Mouse (Mus musculus): ENCODE measurements around the gene Creb1.
A peak's percentile ranks its signal among the peaks of the same experiment; 100 is the strongest.
"Not testable (repeated sequence)": the region's sequence is repeated elsewhere in the genome, so short reads cannot be mapped to it uniquely, and the experiment has no call there.

Gene Creb1

DNA sequence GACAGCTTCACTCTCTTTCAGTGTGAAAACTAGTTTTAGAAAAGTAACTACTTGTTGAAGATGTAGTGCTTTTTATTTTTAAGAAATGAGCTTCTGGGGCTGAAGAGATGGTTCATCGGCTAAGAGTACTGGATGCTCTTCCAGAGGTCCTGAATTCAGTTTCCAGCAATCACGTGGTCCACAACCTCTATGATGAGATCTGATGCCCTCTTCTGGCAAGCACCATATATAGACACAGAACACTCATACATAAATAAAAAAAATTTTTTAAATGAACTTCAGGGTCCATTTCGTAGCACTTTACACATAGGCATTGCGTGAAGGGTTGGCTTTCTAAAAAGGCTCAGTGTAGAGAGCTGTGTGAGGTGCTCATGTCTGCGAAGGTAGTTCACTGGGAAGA lies 11.3 kb downstream of the Creb1 start:
- no peak for DNase-seq (ENCODE audit: low spot score)

DNA sequence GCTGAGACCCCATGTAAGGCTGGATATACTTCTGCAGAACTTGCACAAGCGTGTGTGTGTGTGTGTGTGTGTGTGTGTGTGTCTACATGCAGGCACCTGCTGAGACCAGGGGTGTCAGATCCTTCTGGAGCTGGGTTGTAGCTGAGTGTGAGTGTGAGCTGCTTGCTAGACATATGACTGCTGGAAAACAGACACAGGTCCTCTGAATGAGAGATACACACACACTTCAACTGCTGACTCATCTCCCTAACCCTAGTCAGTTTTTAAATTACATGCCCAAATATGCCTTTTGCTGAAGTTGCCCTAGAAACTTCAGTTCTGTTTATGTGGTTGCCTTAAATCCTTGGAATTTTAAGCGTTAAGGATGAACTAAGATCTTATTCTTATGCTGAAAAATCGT lies 13.6 kb downstream of the Creb1 start:
- no peak for DNase-seq (ENCODE audit: low spot score)

DNA sequence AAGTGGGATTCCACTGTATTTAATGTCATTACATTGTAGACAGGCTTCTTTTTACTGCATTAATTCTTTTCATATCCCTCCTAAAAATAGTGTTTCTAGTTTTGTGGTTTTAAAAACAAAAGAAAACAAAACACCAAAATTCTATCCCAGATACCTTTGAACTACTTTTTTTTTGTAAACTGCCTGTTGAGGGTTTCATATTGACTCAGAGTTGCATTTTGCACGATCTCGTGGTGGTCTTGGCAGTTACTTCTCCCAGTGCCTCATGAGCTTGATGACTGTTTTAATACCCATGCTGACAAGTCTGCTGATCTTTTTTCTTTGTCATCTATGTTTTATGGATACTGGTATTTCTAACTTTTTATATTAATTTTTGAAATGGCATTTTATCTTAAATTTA lies 16.9 kb downstream of the Creb1 start:
- no peak for DNase-seq (ENCODE audit: low spot score)

DNA sequence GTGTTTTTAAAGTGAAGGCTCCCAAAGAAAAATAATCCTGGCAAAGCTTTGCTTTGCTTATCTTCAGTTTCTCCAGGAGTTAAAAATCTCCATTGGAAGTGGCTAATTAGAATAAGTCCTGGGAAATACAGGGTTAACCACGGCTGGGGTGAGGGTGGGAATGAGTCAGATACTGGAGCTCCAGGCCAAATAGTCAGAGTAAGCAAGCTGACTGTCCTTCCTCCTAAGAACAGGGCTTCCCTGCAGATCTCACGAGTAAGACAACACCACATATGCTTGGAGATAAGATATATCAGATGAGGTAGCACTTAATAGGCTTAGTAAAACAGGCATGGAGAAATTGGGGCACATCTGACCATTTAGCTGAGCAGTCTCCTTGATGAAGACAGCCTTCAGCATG lies 19.5 kb downstream of the Creb1 start:
- no peak for DNase-seq (ENCODE audit: low spot score)

DNA sequence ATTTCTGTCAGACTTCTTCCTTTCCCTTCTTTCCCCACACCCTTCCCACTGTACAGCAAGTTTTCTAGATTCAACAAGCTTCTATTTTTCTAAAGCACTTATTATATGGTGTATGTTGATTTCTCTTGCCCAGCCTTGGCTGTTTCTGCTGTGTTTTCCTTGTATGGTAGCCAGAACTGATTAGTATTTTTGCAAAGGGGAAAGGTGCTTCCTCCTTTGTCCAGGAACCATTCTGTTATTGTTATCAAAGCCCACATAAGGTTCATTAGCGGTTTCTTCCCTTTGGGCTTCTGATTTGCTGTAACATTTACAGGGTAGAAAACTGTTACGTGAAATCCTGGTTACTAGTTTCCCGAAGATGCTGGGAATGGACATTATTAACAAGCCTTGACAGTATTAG lies 27.7 kb downstream of the Creb1 start:
- no peak for DNase-seq (ENCODE audit: low spot score)

DNA sequence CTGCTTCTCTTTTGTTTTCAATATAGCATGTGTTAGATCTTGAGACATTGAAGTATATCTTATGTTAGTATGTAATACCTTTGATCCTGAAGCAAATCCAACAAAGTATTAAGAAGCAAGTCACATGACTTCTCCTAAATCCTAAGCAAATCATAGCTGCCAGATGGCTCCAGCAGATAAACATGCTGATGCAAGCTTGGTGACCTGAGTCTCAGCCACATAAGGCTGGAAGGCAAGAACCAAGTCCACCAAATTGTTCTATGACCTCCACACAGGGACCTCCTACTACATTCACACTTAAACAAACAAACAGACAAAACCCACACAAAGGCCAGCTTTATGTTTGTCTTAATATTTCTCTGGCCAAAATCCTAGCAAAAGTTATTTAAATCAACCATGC lies 35.8 kb downstream of the Creb1 start:
- no peak for DNase-seq (ENCODE audit: low spot score)

DNA sequence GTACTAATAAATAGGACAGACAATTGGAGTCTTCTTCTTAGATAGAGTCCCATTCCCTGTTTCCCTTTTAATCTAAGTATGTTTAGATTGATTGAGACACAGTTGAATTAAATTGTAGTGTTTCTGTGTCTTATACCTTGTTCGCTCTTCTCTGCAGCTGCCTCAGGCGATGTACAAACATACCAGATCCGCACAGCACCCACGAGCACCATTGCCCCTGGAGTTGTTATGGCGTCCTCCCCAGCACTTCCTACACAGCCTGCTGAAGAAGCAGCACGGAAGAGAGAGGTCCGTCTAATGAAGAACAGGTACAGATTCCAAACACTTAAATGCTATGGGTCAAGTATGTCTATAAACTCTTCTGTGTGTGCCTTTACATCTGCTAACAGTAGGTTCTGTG lies 43.6 kb downstream of the Creb1 start:
- DNase-seq (ENCODE audit: low spot score): no peak

DNA sequence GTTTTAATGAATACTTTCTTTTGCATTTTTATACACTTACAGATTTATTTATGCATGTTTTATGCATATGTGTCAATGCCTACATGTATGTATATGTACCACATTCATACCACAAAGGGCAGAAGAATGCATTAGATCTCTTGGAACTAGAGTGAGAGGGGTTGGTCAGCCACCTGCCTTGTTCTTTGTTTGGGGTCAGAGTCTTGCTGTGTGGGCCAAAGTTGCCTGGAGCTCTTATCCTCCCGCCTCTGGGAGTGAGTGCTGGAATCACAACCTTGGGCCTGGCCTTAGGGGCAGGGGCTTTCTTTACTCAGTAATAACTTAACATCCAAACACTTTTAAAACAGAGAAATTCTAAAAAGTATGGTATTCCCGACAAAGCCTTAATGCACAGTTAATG lies 44.3 kb downstream of the Creb1 start:
- DNase-seq (ENCODE audit: low spot score): no peak

DNA sequence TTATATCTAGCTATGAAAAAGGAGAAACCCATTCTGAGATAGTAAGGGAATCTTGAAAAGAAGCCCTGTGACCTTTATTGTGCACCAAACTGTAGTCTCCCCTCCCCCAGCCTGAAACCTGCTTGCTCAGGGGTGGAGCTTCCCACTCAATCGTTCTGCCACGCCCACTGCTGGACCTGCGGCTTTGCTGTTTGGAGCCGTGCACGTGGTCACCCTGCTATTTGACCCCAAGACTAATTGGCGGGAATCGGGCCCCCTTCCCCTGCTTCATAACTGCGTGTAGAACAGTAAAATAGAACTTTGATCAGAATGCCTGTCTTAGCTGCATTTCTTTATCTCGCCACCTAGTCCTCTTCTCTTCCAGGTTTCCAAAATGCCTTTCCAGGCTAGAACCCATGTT lies 45.5 kb downstream of the Creb1 start:
- DNase-seq (ENCODE audit: low spot score): not testable (repeated sequence)

DNA sequence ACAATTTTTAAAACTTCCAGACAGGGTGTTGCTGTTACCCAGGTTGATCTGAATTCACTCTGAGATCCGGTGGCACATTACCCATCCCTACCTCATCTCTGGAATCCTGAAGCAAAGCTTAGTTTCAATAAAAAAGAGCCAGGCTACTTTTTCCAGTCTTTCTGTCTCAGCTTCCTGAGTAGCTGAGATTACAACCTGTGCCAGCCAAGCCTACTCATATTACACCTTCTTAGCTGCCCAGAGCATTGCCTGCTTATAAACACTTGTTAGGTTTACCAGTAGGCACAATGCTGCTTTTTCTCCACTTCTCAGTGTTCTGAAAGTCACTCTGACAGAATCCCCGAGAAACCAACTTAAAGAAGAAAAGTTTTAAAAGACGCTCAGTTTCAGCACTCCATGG lies 46.4 kb downstream of the Creb1 start:
- no peak for DNase-seq (ENCODE audit: low spot score)

DNA sequence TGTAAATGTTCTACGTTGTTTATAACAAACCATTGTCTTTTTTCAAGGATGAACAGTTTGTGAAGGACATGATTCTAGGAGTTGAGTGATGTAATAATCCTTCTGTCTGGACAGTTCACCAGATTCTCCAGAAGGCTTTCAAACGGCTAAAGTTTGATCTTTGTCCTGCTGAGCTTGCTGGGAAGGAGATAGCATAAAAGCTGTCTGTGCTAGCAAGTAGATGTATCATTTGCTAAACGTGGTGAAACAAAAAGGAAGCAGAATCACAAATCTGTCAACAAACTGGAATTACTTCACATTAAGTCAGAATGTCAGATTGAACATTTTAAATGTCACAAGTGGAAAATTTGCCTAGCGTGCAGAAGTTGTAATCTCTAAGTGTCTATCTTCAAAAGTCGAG lies 66.5 kb downstream of the Creb1 start:
- no peak for DNase-seq (ENCODE audit: low spot score)

DNA sequence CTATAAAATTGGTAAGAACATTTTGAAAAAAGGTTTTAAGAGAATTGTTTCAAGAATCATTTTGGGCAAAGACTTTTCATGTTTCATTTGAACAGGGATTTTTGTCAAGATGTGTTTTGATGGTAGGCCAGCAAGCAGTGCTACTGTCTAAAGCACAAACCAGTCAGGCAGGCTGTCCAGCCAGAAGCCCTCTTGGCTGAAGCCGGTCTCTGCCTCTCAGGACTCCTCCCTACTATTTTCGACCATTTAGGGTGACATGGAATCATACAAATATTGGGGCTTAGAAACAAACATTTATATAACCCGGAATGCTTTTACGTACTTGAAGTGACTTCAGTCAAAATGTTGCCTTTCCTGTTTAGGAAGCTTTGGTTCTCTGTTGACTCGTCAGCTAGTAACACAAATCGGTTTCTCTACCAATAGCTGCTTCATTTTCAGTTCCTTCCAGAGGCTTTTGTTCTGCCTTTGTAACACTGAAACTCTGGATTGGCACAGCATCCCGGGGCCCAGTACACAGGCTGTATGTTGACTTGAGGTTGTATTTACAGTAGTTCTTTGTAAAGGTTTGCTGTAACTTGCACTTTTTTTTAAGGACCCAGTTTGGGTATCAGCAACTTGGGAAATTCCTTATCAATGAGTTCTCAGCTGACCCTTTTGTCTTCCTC lies 68.1 kb downstream of the Creb1 start:
- no peak for DNase-seq (ENCODE audit: low spot score)

DNA sequence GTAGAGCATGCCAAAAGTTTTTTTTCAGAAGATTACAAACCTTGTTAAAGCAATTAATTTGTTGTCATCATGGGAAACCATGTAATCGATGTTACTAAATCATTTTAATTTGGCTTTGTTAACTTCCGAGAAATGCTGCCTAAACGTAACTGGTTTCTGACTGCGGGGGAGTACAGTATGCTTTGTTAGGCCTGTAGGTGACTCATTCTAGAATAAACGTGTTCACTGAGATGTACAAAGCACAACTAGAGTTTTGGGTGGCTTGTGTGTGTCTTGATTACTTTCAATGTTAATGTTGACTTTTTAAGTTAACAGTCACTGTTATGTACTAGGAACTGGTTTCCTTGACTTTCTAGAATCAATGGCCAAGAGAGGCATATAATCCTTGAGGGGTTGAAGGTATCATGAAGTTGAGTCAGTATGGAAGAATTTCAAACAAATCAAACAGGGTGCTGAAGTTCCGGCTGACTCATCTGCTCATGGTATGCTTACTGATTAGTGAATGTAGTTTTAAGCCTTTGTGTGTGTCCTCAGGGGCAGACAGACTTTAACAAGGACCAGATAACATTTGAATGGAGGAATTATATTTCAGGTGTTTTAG lies 68.9 kb downstream of the Creb1 start:
- no peak for DNase-seq (ENCODE audit: low spot score)

DNA sequence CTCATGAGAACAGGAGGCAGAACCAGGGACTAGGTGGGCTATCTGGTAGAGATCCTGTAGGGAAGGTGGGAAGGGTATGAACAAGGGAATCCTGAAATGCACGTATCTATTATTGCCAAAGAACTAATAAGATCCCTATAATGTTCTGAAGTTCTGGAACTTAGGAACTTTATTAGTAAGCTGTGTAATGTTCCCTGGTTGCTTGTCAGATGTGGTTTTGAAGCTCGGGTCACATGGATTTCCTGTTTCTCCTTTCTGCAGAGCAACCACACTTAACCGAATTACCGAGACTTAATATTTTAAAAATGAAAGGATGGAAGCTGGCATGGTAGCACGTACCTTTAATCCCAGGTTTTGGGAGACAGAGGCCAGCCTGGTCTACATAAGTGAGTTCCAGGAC lies 70.9 kb downstream of the Creb1 start:
- DNase-seq (ENCODE audit: low spot score): no peak

DNA sequence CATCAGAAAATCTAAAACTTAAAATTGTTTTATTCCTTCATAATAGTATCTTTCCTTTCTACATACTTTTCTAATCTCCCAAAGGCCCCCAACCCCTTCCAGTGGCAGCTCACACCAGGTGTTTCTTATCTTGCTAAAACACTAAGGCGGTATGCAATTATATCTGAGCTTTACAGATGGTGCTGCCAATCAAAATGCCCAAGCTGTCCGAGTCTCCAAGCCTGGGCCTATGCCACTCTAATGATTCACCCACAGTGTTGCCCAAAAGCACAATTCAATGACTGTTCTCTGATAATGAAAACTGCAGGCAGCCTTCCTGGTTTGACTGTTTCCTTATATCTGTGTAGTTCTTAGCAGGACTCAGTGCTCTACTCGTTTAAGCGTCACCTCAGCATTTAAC lies 76.7 kb downstream of the Creb1 start:
- no peak for DNase-seq (ENCODE audit: low spot score)

DNA sequence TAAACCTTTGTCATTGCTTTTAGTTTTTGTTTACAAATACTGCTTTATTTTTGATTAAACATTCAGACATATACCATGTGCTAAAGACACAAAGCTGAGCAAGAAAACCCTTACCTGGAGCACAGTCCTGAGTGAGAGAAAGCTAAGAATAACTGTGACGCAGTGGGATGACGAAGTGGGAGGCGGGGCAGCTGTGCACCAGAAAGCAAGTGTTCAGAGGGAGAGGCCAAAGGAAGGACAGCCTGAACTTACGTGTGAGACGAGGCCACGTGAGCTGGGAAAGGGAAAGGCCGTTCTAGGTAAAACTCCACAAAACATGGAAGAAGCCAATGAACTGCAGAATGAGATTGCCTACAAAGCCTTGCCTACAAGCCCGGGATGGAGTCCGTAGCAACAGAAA lies 77.5 kb downstream of the Creb1 start:
- no peak for DNase-seq (ENCODE audit: low spot score)

DNA sequence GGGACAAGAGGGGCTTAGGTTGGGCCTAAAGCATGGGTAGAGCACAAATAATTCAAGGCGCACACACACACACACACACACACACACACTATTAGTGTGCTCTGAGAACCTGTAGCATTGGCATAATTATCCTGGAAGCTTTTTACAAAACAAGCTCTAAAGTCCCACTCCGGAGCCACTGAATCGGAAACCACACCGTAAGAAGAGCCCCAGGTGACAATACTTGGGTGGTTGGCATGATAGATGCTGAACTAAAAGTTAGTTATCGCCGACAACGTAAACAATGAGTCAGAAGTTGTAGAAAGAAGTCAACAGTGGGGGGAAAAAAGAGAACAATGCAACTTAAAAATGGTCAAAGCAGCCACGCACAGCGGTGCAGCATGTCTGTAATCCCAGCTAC lies 81.9 kb downstream of the Creb1 start:
- DNase-seq (ENCODE audit: low spot score): no peak

DNA sequence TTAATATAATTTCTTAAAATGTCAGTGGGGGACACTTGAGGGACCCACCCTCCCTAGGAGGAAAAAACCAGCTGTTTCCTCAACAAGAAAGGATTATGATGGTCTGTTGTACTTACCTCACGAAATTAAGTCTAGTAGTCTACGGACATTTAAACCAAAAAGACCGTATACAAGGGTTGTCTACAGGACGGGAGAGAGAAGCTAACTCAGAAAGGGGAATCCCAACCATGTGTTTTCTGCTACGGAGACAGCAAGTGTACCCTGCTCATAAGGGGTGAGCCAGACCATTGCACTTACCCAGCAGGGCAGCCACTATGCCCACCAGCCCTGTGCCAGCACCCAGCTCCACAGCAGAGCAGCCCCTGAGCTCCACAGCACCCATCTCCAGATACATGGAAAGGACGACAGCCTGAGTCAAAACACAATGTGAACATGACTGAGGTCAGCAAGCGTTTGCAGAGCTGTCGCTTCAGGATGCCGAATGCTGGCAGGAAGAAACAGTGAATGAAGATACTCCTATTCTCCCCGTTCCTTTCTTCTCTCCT lies 82.4 kb downstream of the Creb1 start:
- no peak for DNase-seq (ENCODE audit: low spot score)

DNA sequence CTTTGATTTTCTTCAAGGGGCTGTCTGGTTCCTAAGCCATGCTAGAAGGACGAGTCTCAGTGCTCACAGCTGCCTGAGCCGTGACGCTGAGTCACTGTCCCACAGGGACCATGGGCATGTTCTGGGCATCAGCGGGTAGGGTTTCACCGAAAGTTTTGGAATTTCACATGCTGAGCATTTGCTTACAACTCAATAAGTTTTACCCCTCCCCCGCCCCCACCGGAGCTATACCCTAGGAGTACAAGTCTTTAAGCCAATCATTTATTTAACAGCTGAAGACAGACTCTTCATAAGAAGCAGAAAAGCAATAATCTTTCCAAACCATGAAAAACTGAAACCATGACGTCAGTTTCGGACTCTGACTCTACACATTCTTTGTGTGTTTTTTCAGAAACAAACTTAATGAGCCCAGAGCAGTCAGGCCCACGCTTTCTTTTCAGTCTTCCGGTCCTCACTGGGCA lies 83.1 kb downstream of the Creb1 start:
- DNase-seq (ENCODE audit: low spot score): no peak

DNA sequence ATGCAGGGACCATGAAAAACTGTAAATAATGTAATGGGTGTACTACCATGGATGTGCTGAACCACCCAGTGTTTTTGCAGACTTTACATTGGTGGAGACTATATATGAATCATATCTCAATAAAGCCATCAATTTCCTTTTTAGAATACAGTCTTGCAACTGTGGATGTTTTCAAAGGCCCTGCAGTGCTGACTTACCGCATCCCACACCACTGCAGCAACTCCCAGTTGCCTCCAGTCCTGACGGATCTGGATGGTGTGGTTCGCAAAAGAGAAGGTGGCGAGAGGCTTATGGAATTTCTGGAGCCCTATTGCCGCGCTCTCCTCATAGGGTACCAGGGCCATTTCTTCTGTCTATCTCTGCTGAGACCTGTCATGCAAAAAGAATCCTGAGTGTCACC lies 83.6 kb downstream of the Creb1 start:
- no peak for DNase-seq (ENCODE audit: low spot score)

DNA sequence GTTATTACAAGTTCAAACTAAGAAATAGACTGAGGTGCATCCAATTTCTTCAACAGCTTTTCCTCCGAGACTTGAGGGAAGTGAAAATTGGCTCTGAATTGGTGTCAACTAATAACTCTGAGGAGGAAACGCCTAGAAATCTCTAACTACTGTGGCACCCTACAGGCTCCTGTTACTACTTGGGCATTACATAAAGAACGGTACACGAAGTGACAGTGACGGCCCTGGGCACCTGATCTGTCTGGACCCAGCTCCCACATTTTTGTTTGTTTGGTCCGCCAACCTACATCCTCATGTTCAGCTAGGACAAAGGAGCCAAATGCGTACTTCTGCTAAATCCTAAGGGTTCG lies 84.1 kb downstream of the Creb1 start:
- no peak for DNase-seq (ENCODE audit: low spot score)

DNA sequence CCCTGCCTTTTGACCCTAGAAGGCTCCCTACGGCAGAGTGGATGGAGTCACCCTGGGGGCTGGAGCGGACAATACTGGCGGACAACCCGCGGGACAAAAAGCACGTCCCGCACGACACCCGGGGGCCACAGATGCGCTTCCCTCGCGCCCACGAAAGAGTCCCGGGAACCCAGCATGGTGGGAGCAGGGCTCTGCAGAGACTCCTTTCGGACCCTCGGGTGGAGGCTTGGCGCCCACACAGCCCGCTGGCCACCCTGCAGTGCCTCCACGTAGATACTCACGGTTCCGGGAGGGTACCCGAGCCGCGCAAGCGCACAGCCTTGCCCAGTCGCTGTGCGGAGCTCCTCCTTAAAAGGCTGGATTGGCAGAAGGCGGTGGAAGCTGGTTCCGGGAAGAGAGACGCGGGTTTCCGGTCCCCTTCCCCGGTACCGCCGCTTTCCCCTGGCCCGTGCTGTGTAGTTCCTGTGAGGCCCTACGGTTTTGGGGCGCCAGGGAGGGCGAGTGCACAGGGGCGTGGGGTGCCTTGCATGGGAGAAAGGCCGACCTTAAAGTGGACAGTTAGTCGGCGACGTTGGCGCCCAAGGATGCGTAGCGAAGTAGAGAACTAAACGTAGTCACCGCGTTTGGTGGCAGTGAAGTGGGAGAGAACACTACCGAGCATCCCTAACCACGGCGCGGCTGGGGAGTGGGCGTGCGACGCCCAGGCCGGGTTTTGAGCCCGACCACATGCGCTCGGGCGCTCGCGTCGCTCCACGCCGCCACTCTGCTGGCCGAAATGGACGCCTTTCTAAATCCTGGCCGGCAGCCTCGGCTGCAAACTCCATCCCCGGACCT lies 84.7 kb downstream of the Creb1 start, which contains the start of gene Mettl21a:
TSS of gene Mettl21a (minus strand) at position 362 of the 834 bp plus-strand sequence.
- peak; percentile 90 for DNase-seq (ENCODE audit: low spot score)

DNA sequence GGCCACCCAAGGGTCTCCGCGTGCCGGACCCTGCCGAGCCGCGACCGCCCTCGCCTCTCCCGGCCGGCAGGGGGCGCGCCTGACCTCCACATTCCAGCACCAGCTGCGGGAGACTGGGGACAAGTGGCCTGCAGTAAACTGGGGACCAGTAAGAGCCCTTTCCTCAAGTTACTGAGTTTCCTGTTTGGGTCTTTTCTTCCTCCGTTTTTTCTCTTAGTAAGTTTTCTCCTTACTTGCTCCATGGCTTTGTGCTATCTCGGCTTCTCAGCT lies 85.2 kb downstream of the Creb1 start:
- peak; percentile 88 for DNase-seq (ENCODE audit: low spot score)

Measured in ovary, postnatal 36 days (tissue).